Mouse (Mus musculus) liver, embryonic 12.5 days (tissue): ENCODE data around the gene Ip6k3. TPM values are rescaled to one million over a fixed set of nuclear protein-coding genes. Genes with fewer than 3 reads are reported as not detected.

ENCODE experiments used
- ATAC-seq: fragments of 200-750 bp; cut with Nextera tagmentation; 2 replicates; pipeline ENCODE4 v1.8.0; 2017; ENCODE audit warnings: moderate number of reproducible peaks, mild to moderate bottlenecking, moderate library complexity
- H3K27ac ChIP-seq: fragments of 300-500 bp; sonication (generic); 2 replicates; pipeline ENCODE4 v1.5.1; 2016; ENCODE audit warnings: mild to moderate bottlenecking
- H3K27me3 ChIP-seq: fragments of 300-500 bp; sonication (generic); replicated peaks from 2 replicates; pipeline ENCODE4 v1.6.1; 2016; ENCODE audit warnings: mild to moderate bottlenecking, moderate library complexity
- H3K36me3 ChIP-seq: fragments of 300-500 bp; sonication (generic); 2 replicates; pipeline ENCODE4 v1.6.1; 2016; ENCODE audit warnings: mild to moderate bottlenecking, moderate library complexity
- H3K4me1 ChIP-seq: fragments of 300-500 bp; sonication (generic); 2 replicates; pipeline ENCODE4 v1.6.1; 2016
- H3K4me2 ChIP-seq: fragments of 300-500 bp; sonication (generic); 2 replicates; pipeline ENCODE4 v1.6.1; 2016; ENCODE audit warnings: mild to moderate bottlenecking, moderate library complexity
- H3K4me3 ChIP-seq: fragments of 300-500 bp; sonication (generic); 2 replicates; pipeline ENCODE4 v1.5.1; 2016; ENCODE audit warnings: mild to moderate bottlenecking, moderate library complexity
- H3K9ac ChIP-seq: fragments of 300-500 bp; sonication (generic); 2 replicates; pipeline ENCODE4 v1.6.1; 2016; ENCODE audit warnings: mild to moderate bottlenecking, moderate library complexity
- H3K9me3 ChIP-seq: fragments of 300-500 bp; sonication (generic); replicated peaks from 2 replicates; pipeline ENCODE4 v1.6.1; 2016; ENCODE audit warnings: mild to moderate bottlenecking, moderate library complexity
- WGBS: fragments of 180-500 bp; shearing (Covaris S2); methylation state at CpG from one replicate; pipeline ENCODE4 v1.1.7; 2016; ENCODE audit not compliant: insufficient replicate concordance; 5-methylcytosine and 5-hydroxymethylcytosine counted together
- polyA plus RNA-seq: library from polyadenylated mRNA; unstranded; fragments of >200 nt; fragmentation: Nextera tagmentation; extraction: Ambion mirVana; gene quantifications from 2 replicates; pipeline ENCODE4 v1.2.1, GENCODE M21; 2016

Gene Ip6k3
- polyA plus RNA-seq, 1 experiment from 2014 or later = 0.13 TPM

DNA sequence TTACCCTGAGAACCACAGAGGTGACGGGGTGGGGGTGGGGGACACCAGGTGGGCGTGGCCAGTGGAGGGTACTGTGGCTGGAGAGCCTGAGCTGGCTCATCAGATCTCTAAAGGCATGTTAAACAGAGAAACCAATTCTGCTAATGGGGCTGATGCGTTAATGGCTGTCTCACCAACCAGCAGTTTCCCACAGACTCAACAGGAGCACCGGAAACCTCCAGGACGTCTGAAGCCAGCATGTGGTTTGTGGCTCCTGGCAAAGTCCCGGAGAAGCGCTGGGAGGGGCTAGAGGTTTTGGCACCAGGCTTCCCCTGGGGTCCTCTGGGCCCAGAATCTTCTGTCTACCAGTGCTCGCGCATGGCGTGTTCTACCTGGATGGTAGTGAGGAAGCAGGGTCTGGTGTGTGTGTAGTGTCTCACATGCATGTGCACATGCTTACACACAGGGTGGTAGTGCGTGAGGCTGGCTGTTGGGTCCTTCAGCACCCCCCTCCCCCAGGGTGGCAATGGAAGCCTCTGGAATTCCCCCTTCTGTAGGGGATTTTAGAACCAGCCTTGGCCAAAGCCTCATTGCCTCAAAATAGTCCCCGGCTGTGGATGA is 12.2 kb upstream of the Ip6k3 start:
- no peaks in the 10 kb centered on the region for H3K36me3 ChIP-seq
- no peak overlapping the region for H3K27ac ChIP-seq
- peaks cover 9% of the 10 kb centered on the region for H3K9me3 ChIP-seq
- WGBS = 48% methylated on average over 12 of the region's 12 CpGs
- H3K9ac ChIP-seq = no peak overlapping the region
- no peak overlapping the region for H3K4me2 ChIP-seq
- H3K4me3 ChIP-seq = no peak overlapping the region
- peaks cover 18% of the 10 kb centered on the region for H3K27me3 ChIP-seq
- no peak for ATAC-seq
- H3K4me1 ChIP-seq = peaks cover 66% of the 10 kb centered on the region

DNA sequence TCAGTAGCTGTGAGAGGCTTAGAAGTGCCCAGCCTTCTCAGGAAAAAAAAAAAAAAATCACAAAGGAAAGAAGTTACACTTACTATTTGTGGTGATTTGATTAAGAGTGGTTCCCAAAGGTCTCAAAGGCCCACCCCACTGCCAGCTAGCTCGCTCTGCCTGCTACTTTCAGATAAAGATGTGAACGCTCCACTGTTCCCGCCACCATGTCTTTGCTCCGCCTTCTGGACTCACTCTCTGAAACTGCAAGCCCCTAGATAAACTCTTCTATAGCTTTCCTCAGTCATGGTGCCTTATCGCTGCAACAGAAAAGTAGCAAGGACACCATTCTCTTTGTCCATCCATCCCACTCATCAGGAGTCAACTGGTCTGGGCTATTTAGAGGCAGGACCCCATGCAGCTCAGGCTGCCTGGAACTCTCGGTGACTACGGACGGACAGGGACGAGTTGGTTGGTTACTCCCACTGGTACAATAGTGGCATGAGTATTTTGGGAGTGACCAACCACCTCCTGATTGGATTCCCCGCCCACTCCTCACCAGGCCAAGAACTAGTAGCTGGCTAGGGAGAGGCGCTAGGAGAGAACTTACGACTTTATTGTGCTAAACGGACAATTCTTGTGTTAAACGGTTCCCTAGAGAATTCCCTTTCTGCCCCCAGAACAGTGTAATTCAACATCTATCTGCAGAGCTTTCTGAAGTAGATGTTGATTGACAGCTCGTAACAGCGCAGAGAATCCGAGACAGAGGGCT is 11.0 kb upstream of the Ip6k3 start:
- Histone ChIP-seq H3K4me2 (no peak overlapping the region), H3K4me3 (no peak overlapping the region), H3K4me1 (peaks cover 56% of the 10 kb centered on the region), H3K9ac (no peak overlapping the region), H3K27ac (peak overlapping the region; percentile 24; the same call in 1 of the 2 replicates), H3K36me3 (no peaks in the 10 kb centered on the region), H3K9me3 (peaks cover 9% of the 10 kb centered on the region), H3K27me3 (peaks cover 24% of the 10 kb centered on the region)
- WGBS = 72% methylated on average over 17 of the region's 17 CpGs
- ATAC-seq = peak; percentile 53; the same call in 1 of the 2 replicates

GRCm38 (mm10) chr17:27178019-27178418 is 10.4 kb upstream of the Ip6k3 start:
- Histone ChIP-seq H3K27ac (no peak overlapping the region), H3K4me1 (peaks cover 53% of the 10 kb centered on the region), H3K27me3 (peaks cover 24% of the 10 kb centered on the region), H3K9me3 (peaks cover 9% of the 10 kb centered on the region), H3K4me2 (no peak overlapping the region), H3K36me3 (no peaks in the 10 kb centered on the region), H3K9ac (no peak overlapping the region), H3K4me3 (no peak overlapping the region)
- WGBS = 73% methylated on average over 9 of the region's 9 CpGs
- ATAC-seq = no peak

DNA sequence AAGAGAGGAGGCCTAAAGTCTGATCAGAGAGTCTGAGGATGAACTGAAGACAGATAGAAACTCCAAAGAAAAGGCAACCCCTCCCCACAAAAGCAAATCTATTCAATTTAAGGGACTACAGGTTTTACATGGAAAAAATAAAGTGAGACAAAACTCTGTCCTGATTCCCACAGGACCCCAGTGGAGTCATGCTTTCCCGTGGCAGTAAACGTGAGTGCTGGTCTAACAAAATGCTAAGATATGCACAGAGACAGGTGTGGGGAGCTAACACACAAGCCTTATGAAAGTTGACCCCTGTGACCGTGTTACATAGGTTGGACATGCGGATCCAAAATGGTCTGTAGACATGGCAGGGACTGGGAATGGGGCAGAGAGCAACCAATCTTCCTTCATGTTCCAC is 9.2 kb upstream of the Ip6k3 start:
- WGBS = 76% methylated on average over 4 of the region's 4 CpGs

GRCm38 (mm10) chr17:27176287-27176686 is 8.7 kb upstream of the Ip6k3 start:
- Histone ChIP-seq H3K27ac (no peak overlapping the region), H3K4me1 (peaks cover 41% of the 10 kb centered on the region), H3K4me3 (no peak overlapping the region), H3K9ac (no peak overlapping the region), H3K27me3 (peaks cover 35% of the 10 kb centered on the region), H3K9me3 (peaks cover 9% of the 10 kb centered on the region), H3K4me2 (no peak overlapping the region), H3K36me3 (no peaks in the 10 kb centered on the region)
- no peak for ATAC-seq
- 71% methylated on average over 3 of the region's 3 CpGs for WGBS

More for the DNA sequence above, 9.2 kb upstream of the Ip6k3 start:
- Histone ChIP-seq H3K27me3 (peaks cover 30% of the 10 kb centered on the region), H3K9me3 (peaks cover 9% of the 10 kb centered on the region), H3K4me3 (no peak overlapping the region), H3K27ac (no peak overlapping the region), H3K36me3 (no peaks in the 10 kb centered on the region), H3K4me1 (peaks cover 46% of the 10 kb centered on the region), H3K9ac (no peak overlapping the region), H3K4me2 (no peak overlapping the region)
- no peak for ATAC-seq

- WGBS = 39% methylated on average over 14 of the region's 14 CpGs
- no peak overlapping the region for H3K4me2 ChIP-seq
- H3K9ac ChIP-seq = no peak overlapping the region
- peaks cover 9% of the 10 kb centered on the region for H3K9me3 ChIP-seq
- no peaks in the 10 kb centered on the region for H3K36me3 ChIP-seq
- peaks cover 36% of the 10 kb centered on the region for H3K4me1 ChIP-seq
- H3K4me3 ChIP-seq = no peak overlapping the region
- no peak overlapping the region for H3K27ac ChIP-seq
- no peak for ATAC-seq
- H3K27me3 ChIP-seq = peaks cover 44% of the 10 kb centered on the region
These were observed 7.7 kb upstream of the Ip6k3 start for GRCm38 (mm10) chr17:27175196-27175874.

DNA sequence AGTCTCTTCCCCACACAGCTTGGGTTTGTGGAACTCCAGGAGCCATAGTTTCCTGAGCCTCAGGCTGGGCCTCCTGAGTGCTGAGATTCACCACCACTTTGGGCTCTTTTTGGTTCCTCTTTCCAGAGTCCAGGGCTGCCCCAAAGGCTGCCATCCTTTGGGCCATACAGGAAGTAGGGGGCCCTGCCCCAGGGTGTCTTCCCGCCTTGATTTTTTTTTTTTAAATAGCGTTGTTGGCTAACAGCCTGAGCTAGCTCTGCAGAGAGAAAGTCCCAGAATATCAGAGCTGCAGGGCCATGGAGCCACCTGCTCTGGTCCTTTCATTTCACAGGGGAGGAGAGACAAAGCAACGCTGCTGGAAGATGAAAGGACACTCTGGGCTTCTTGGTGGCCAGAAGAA is 6.1 kb upstream of the Ip6k3 start:
- Histone ChIP-seq H3K9me3 (peaks cover 3% of the 10 kb centered on the region; the same call in 1 of the 2 replicates), H3K4me1 (peaks cover 25% of the 10 kb centered on the region), H3K36me3 (no peaks in the 10 kb centered on the region), H3K4me2 (no peak overlapping the region), H3K27ac (no peak overlapping the region), H3K27me3 (peaks cover 47% of the 10 kb centered on the region), H3K4me3 (no peak overlapping the region), H3K9ac (no peak overlapping the region)
- no peak for ATAC-seq
- 41% methylated on average over 3 of the region's 3 CpGs for WGBS

GRCm38 (mm10) chr17:27172459-27172858 is 4.9 kb upstream of the Ip6k3 start:
- Histone ChIP-seq H3K4me1 (peaks cover 16% of the 10 kb centered on the region), H3K36me3 (no peaks in the 10 kb centered on the region), H3K4me2 (no peak overlapping the region), H3K27ac (no peak overlapping the region), H3K4me3 (no peak overlapping the region), H3K27me3 (peaks cover 47% of the 10 kb centered on the region), H3K9ac (no peak overlapping the region), H3K9me3 (no peaks in the 10 kb centered on the region)
- 74% methylated on average over 9 of the region's 9 CpGs for WGBS
- ATAC-seq = no peak

DNA sequence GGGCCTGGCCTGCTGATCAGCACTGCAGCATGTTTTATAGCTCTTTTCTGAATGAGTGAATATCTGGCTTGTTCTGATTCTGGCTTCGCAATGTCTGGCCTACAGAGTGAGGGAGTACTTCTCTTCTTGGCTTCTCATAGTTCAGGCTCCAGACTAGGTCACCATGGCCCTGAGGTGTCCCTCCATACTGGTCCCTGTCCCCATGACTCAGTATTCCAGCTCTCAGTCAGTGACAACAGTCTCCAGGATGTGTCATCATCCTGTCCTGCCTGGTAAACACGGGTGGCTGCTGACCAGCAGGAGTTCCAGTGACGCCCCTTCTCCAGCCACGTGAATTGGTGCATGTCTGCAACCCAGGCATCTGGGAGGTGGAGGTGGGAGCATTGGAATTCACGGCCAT is 3.5 kb upstream of the Ip6k3 start:
- Histone ChIP-seq H3K9me3 (no peaks in the 10 kb centered on the region), H3K27ac (no peak overlapping the region), H3K4me1 (peaks cover 26% of the 10 kb centered on the region), H3K4me2 (no peak overlapping the region), H3K27me3 (peaks cover 43% of the 10 kb centered on the region), H3K9ac (no peak overlapping the region), H3K4me3 (no peak overlapping the region), H3K36me3 (no peaks in the 10 kb centered on the region)
- WGBS = 54% methylated on average over 5 of the region's 5 CpGs
- ATAC-seq = no peak

DNA sequence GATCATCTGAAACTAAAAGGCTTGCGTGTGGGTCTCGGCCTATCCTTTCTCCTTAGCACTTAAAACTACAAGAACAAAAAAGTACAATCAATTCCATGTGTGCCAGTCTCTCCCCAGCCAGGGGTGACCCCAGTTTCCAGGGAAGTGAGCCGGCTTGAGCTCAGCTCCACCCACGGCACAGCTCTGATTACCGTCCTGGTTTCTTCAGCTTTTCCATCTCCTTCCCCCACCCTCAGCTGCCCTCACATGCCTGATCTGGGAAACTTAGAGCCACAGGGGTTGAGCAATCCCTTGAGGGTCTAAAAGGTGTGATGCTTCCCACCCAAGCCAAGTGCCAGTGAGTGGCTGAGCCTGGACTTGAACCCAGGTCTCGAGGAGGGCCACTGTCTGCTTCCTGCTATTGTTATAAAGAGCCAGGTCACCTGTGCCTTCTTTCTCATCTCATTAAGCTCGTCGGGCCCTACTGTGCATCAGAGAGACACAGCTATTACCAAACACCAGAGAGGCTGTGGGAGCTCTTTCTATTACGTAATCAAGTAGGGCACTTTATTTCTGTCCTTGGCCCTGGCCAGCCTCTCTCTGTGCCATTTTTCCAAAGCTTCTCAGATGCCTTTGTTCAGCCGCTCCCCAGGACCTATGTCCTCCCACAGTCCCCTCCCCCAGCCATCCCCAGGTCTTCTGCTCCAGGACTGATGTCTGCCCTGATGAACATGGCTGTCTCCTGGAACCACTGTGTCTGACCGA is 2.5 kb upstream of the Ip6k3 start:
- no peaks in the 10 kb centered on the region for H3K36me3 ChIP-seq
- H3K27me3 ChIP-seq = peaks cover 33% of the 10 kb centered on the region
- H3K9ac ChIP-seq = no peak overlapping the region
- H3K9me3 ChIP-seq = no peaks in the 10 kb centered on the region
- 59% methylated on average over 11 of the region's 11 CpGs for WGBS
- H3K27ac ChIP-seq = no peak overlapping the region
- no peak overlapping the region for H3K4me2 ChIP-seq
- peaks cover 25% of the 10 kb centered on the region for H3K4me1 ChIP-seq
- ATAC-seq = no peak
- no peak overlapping the region for H3K4me3 ChIP-seq

DNA sequence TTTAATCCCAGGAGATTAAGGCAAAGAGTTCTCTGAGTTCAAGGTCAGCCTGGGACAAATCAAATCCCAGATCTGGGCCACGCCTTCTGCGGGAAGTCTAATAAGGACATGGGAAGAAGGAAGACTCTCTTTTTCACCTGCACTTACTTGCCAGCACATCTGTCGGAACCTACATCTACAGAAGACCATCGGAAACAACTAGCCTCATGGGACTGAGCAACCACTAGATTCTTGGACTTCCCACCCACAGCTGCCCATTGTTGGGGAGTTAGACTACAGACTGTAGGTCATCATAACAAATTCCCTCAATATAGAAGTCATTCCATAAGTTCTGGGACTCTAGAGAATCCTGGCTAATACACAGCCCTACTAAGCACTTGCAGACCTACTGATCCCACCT is 974 bp upstream of the Ip6k3 start:
- Histone ChIP-seq H3K4me1 (peaks cover 29% of the 10 kb centered on the region), H3K27ac (no peak overlapping the region), H3K36me3 (no peaks in the 10 kb centered on the region), H3K4me3 (no peak overlapping the region), H3K9me3 (no peaks in the 10 kb centered on the region), H3K4me2 (no peak overlapping the region), H3K27me3 (peaks cover 23% of the 10 kb centered on the region), H3K9ac (no peak overlapping the region)
- 80% methylated on average over 4 of the region's 4 CpGs for WGBS
- ATAC-seq = no peak

GRCm38 (mm10) chr17:27166901-27167300 is 694 bp downstream of the Ip6k3 start:
- H3K9ac ChIP-seq = no peak overlapping the region
- H3K4me3 ChIP-seq = no peak overlapping the region
- H3K4me2 ChIP-seq = no peak overlapping the region
- H3K4me1 ChIP-seq = peaks cover 23% of the 10 kb centered on the region
- H3K27ac ChIP-seq = no peak overlapping the region
- H3K36me3 ChIP-seq = no peaks in the 10 kb centered on the region
- peaks cover 18% of the 10 kb centered on the region for H3K27me3 ChIP-seq
- no peak for ATAC-seq
- H3K9me3 ChIP-seq = no peaks in the 10 kb centered on the region
- 57% methylated on average over 6 of the region's 6 CpGs for WGBS
